In the genomic region with DNA sequence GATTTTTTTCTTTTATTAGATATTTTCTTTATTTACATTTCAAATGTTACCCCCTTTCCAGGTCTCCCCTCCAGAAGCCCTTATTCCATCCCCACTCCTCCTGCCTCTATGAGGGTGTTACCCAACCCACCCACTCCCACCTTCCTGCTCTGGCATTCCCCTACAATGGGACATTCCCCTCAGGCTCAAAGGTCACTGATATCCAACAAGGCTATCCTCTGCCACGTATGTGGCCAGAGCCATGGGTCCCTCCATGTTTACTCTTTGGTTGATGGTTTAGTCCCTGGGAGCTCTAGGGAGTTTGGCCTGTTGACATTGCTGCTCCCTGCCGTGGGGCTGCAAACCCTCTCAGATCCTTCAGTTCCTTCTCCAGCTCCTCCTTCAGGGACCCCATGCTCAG, we compare ENCODE assay signal across 23 mouse cellular contexts. TPM values are rescaled to one million over a fixed set of nuclear protein-coding genes. Genes with fewer than 3 reads are reported as not detected.
A peak's percentile ranks its signal among the peaks of the same experiment; 100 is the strongest.
DNase-seq lines count a peak whose midpoint lies in the region; ATAC-seq and TF ChIP-seq lines count a peak whose summit lies in the region.
"Had no signal": no experiment of that assay in that cellular context is flagged by ENCODE, and none has a peak within 500 bp of the region (broad histone marks: within the 10 kb centered on the region; RNA-seq: fewer than 3 reads in every experiment).

No protein-coding gene starts in this region.

- H3K9ac ChIP-seq in liver, embryonic 12.5 days: no peak overlapping the region
- H3K9ac ChIP-seq in liver, embryonic 13.5 days: no peak overlapping the region
- H3K9ac ChIP-seq in liver, embryonic 16.5 days (ENCODE audit: low read depth, low read length): no peak overlapping the region
- H3K9ac ChIP-seq in stomach, postnatal 0 days (ENCODE audit: low read length): no peak overlapping the region
- H3K9ac ChIP-seq: embryonic facial prominence, embryonic 12.5 days; forebrain, embryonic 12.5 days had no signal

- 46% methylated on average over 2 of the region's 2 CpGs for WGBS in liver, embryonic 12.5 days (ENCODE audit: insufficient replicate concordance)
- 19% methylated on average over 2 of the region's 2 CpGs for WGBS in liver, embryonic 13.5 days (ENCODE audit: insufficient replicate concordance)
- WGBS in liver, embryonic 16.5 days (ENCODE audit: insufficient replicate concordance): 32% methylated on average over 2 of the region's 2 CpGs
- WGBS in stomach, postnatal 0 days: 12% methylated on average over 2 of the region's 2 CpGs

- no peaks in the 10 kb centered on the region for H3K9me3 ChIP-seq in liver, embryonic 12.5 days (replicated peaks)
- no peaks in the 10 kb centered on the region for H3K9me3 ChIP-seq in liver, embryonic 13.5 days (replicated peaks)
- no peaks in the 10 kb centered on the region for H3K9me3 ChIP-seq in liver, embryonic 16.5 days (replicated peaks; ENCODE audit: control insufficient read depth, low read length)
- H3K9me3 ChIP-seq in stomach, postnatal 0 days (ENCODE audit: control insufficient read depth, low read length): no peaks in the 10 kb centered on the region
- H3K9me3 ChIP-seq: embryonic facial prominence, embryonic 10.5 days; embryonic facial prominence, embryonic 12.5 days; forebrain, embryonic 10.5 days; forebrain, embryonic 12.5 days had no signal

- no peaks in the 10 kb centered on the region for H3K4me1 ChIP-seq in liver, embryonic 12.5 days
- no peaks in the 10 kb centered on the region for H3K4me1 ChIP-seq in liver, embryonic 13.5 days (replicated peaks)
- no peaks in the 10 kb centered on the region for H3K4me1 ChIP-seq in liver, embryonic 16.5 days (ENCODE audit: control insufficient read depth, low read depth, low read length)
- no peaks in the 10 kb centered on the region for H3K4me1 ChIP-seq in stomach, postnatal 0 days (replicated peaks; ENCODE audit: control insufficient read depth, insufficient read depth)
- H3K4me1 ChIP-seq: embryonic facial prominence, embryonic 10.5 days; embryonic facial prominence, embryonic 12.5 days; forebrain, embryonic 10.5 days; forebrain, embryonic 12.5 days had no signal

- H3K4me2 ChIP-seq in liver, embryonic 12.5 days: no peak overlapping the region
- H3K4me2 ChIP-seq in liver, embryonic 13.5 days: no peak overlapping the region
- H3K4me2 ChIP-seq in liver, embryonic 16.5 days (ENCODE audit: low read depth, low read length): no peak overlapping the region
- H3K4me2 ChIP-seq in stomach, postnatal 0 days (replicated peaks; ENCODE audit: low read depth): no peak overlapping the region
- H3K4me2 ChIP-seq: embryonic facial prominence, embryonic 12.5 days; forebrain, embryonic 12.5 days had no signal

- no peak for TF ChIP-seq CTCF in stomach, postnatal 0 days (IDR thresholded peaks at IDR 0.05; ENCODE audit: low read depth)

- H3K27me3 ChIP-seq in liver, embryonic 12.5 days (replicated peaks): no peaks in the 10 kb centered on the region
- no peaks in the 10 kb centered on the region for H3K27me3 ChIP-seq in liver, embryonic 13.5 days
- H3K27me3 ChIP-seq in liver, embryonic 16.5 days (ENCODE audit: control insufficient read depth, insufficient read depth, low read depth, low read length): no peaks in the 10 kb centered on the region
- no peaks in the 10 kb centered on the region for H3K27me3 ChIP-seq in stomach, postnatal 0 days (ENCODE audit: control insufficient read depth, insufficient read depth, low read length)
- H3K27me3 ChIP-seq: embryonic facial prominence, embryonic 12.5 days; forebrain, embryonic 12.5 days had no signal

- no peak for DNase-seq in liver, embryonic 13.5 days
- peak; percentile 70 for DNase-seq in yolk sac, embryonic 10.5 days (ENCODE audit: low spot score)
- no peak for DNase-seq in stomach, postnatal 0 days (ENCODE audit: low spot score)
- DNase-seq in thymus, postnatal 36 days: no peak
- no peak for DNase-seq in Muller cell, postnatal 12 days (ENCODE audit: inconsistent ontology term)
- DNase-seq: adrenal gland, adult 8-10 months; adrenal gland, postnatal 14 days; adrenal gland, postnatal 36 days; cerebellum, adult 11-12 months; cerebellum, adult 2 months; cerebellum, adult 9-10 months; cerebellum, postnatal 10 days; cerebellum, postnatal 25 days had no signal

- no peak for TF ChIP-seq EP300 in stomach, postnatal 0 days (optimal IDR thresholded peaks at IDR 0.05)

- ATAC-seq in liver, embryonic 12.5 days: peak; percentile 30; the same call in 1 of the 2 replicates
- peak; percentile 65; the same call in 1 of the 2 replicates for ATAC-seq in liver, embryonic 13.5 days (ENCODE audit: low read depth)
- peak; percentile 67 for ATAC-seq in liver, embryonic 16.5 days (ENCODE audit: low read depth)
- ATAC-seq in stomach, postnatal 0 days (ENCODE audit: low FRiP score, low TSS enrichment): no peak
- ATAC-seq: activated CD4-positive, CD25-positive, alpha-beta regulatory T cell, adult 4 months; forebrain, embryonic 14.5 days; forebrain, embryonic 16.5 days; Patski had no signal

- no peak overlapping the region for H3K27ac ChIP-seq in liver, embryonic 12.5 days
- no peak overlapping the region for H3K27ac ChIP-seq in liver, embryonic 13.5 days
- no peak overlapping the region for H3K27ac ChIP-seq in liver, embryonic 16.5 days (ENCODE audit: low read length)
- H3K27ac ChIP-seq in stomach, postnatal 0 days (replicated peaks): no peak overlapping the region
- H3K27ac ChIP-seq: embryonic facial prominence, embryonic 10.5 days; embryonic facial prominence, embryonic 12.5 days; forebrain, embryonic 10.5 days; forebrain, embryonic 12.5 days had no signal

- no peaks in the 10 kb centered on the region for H3K36me3 ChIP-seq in liver, embryonic 12.5 days
- H3K36me3 ChIP-seq in liver, embryonic 13.5 days: no peaks in the 10 kb centered on the region
- H3K36me3 ChIP-seq in liver, embryonic 16.5 days (ENCODE audit: control insufficient read depth, insufficient read depth): no peaks in the 10 kb centered on the region
- H3K36me3 ChIP-seq in stomach, postnatal 0 days (ENCODE audit: control insufficient read depth, insufficient read depth, low read length): no peaks in the 10 kb centered on the region
- H3K36me3 ChIP-seq: embryonic facial prominence, embryonic 10.5 days; embryonic facial prominence, embryonic 12.5 days; forebrain, embryonic 10.5 days; forebrain, embryonic 12.5 days had no signal

- H3K4me3 ChIP-seq in liver, embryonic 12.5 days: no peak overlapping the region
- H3K4me3 ChIP-seq in liver, embryonic 13.5 days (replicated peaks): no peak overlapping the region
- no peak overlapping the region for H3K4me3 ChIP-seq in liver, embryonic 16.5 days (ENCODE audit: low read depth, low read length)
- H3K4me3 ChIP-seq in stomach, postnatal 0 days (ENCODE audit: low read depth, low read length): no peak overlapping the region
- H3K4me3 ChIP-seq: embryonic facial prominence, embryonic 10.5 days; embryonic facial prominence, embryonic 12.5 days; forebrain, embryonic 10.5 days; forebrain, embryonic 12.5 days had no signal

RNA-seq across cellular contexts. Expression of gene Gcnt4, which starts 34.5 kb away (rescaled TPM):
- 0.67 and 0.68 TPM in 2 replicates for polyA plus RNA-seq in liver, embryonic 12.5 days (2016; fragmentation: Nextera tagmentation; extraction: Ambion mirVana)
- polyA plus RNA-seq in liver, embryonic 13.5 days (2015; fragmentation: Nextera tagmentation; extraction: Ambion mirVana): 0.54 and 0.88 TPM in 2 replicates
- 1.5 TPM in 2 replicates for polyA plus RNA-seq in liver, embryonic 16.5 days (2015; fragmentation: Nextera tagmentation; extraction: Ambion mirVana)
- polyA plus RNA-seq in stomach, postnatal 0 days (2015; fragmentation: Nextera tagmentation; extraction: Ambion mirVana): 0.96 and 1.1 TPM in 2 replicates
- polyA plus RNA-seq: activated CD4-positive, CD25-positive, alpha-beta regulatory T cell, adult 4 months had no signal
